Mouse (Mus musculus) heart, embryonic 13.5 days (tissue): ENCODE data around the gene Fbxw7. TPM values are rescaled to one million over a fixed set of nuclear protein-coding genes. Genes with fewer than 3 reads are reported as not detected.

Experiments used
- ATAC-seq: fragments of 200-750 bp; cut with Nextera tagmentation; 2 replicates; pipeline ENCODE4 v1.8.0; 2017; ENCODE audit warnings: moderate TSS enrichment; ENCODE audit not compliant: insufficient number of reproducible peaks, low FRiP score, low TSS enrichment; ENCODE audit errors: extremely low read depth
- H3K27ac ChIP-seq: fragments of 300-500 bp; sonication (generic); replicated peaks from 2 replicates; pipeline ENCODE4 v1.5.1; 2015; ENCODE audit warnings: moderate library complexity, mild to moderate bottlenecking, inconsistent platforms
- H3K27me3 ChIP-seq: fragments of 300-500 bp; sonication (generic); replicated peaks from 2 replicates; pipeline ENCODE4 v1.6.1; 2015; ENCODE audit warnings: mild to moderate bottlenecking, inconsistent platforms
- H3K36me3 ChIP-seq: fragments of 300-500 bp; sonication (generic); 2 replicates; pipeline ENCODE4 v1.6.1; 2015; ENCODE audit warnings: mild to moderate bottlenecking, inconsistent platforms
- H3K4me1 ChIP-seq: fragments of 300-500 bp; sonication (generic); 2 replicates; pipeline ENCODE4 v1.6.1; 2015; ENCODE audit warnings: inconsistent platforms
- H3K4me2 ChIP-seq: fragments of 300-500 bp; sonication (generic); 2 replicates; pipeline ENCODE4 v1.6.1; 2015; ENCODE audit warnings: inconsistent platforms, mild to moderate bottlenecking, moderate library complexity
- H3K4me3 ChIP-seq: fragments of 300-500 bp; sonication (generic); 2 replicates; pipeline ENCODE4 v1.5.1; 2015; ENCODE audit warnings: moderate library complexity, mild to moderate bottlenecking, inconsistent platforms
- H3K9ac ChIP-seq: fragments of 300-500 bp; sonication (generic); 2 replicates; pipeline ENCODE4 v1.6.1; 2015; ENCODE audit warnings: inconsistent platforms, mild to moderate bottlenecking, moderate library complexity
- H3K9me3 ChIP-seq: fragments of 300-500 bp; sonication (generic); 2 replicates; pipeline ENCODE4 v1.6.1; 2016; ENCODE audit warnings: inconsistent platforms
- WGBS: fragments of 180-500 bp; shearing (Covaris S2); methylation state at CpG from one replicate; pipeline ENCODE4 v1.1.7; 2015; ENCODE audit warnings: mixed read lengths; 5-methylcytosine and 5-hydroxymethylcytosine counted together
- polyA plus RNA-seq: library from polyadenylated mRNA; unstranded; fragments of >200 nt; fragmentation: Nextera tagmentation; extraction: Ambion mirVana; gene quantifications from 2 replicates; pipeline ENCODE4 v1.2.1, GENCODE M21; 2015

The Fbxw7 gene
- polyA plus RNA-seq, 1 experiment from 2014 or later: 6.4 TPM

DNA sequence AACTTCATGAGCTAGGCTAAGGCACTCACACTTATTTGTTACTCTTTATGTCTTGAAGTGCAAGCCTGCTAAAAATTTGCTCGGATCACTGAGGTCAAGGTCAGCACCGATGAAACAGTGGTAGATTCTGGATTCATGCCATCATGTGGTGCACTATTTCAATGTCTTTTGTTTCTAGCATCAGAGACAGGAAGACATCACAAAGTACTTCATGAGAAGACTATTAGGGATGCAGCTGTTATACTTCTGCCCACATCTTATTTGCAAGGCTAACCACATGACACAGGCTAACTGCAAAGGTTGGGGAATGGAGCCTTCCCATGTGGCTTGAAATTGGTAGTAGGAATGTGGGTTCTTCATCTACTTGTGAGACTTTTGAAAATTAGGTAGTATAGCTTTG, 8.9 kb upstream of the Fbxw7 start:
- no peak overlapping the region for H3K27ac ChIP-seq
- no peaks in the 10 kb centered on the region for H3K9me3 ChIP-seq
- no peak for ATAC-seq
- no peak overlapping the region for H3K9ac ChIP-seq
- 71% methylated on average over 2 of the region's 2 CpGs for WGBS
- no peak overlapping the region for H3K4me2 ChIP-seq
- no peaks in the 10 kb centered on the region; the same call in 1 of the 2 replicates for H3K27me3 ChIP-seq
- H3K36me3 ChIP-seq: no peaks in the 10 kb centered on the region
- H3K4me1 ChIP-seq: peaks cover 10% of the 10 kb centered on the region
- H3K4me3 ChIP-seq: no peak overlapping the region

GRCm38 (mm10) chr3:84807826-84808225, 7.2 kb upstream of the Fbxw7 start:
- H3K4me2 ChIP-seq: no peak overlapping the region
- no peak for ATAC-seq
- H3K9ac ChIP-seq: no peak overlapping the region
- no peak overlapping the region for H3K4me3 ChIP-seq
- no peaks in the 10 kb centered on the region; the same call in 1 of the 2 replicates for H3K27me3 ChIP-seq
- no peaks in the 10 kb centered on the region for H3K36me3 ChIP-seq
- no peak overlapping the region for H3K27ac ChIP-seq
- H3K4me1 ChIP-seq: peaks cover 12% of the 10 kb centered on the region
- H3K9me3 ChIP-seq: no peaks in the 10 kb centered on the region
- 54% methylated on average over 3 of the region's 3 CpGs for WGBS

- Histone ChIP-seq H3K27ac (no peak overlapping the region), H3K4me1 (peaks cover 20% of the 10 kb centered on the region), H3K9me3 (no peaks in the 10 kb centered on the region), H3K4me2 (no peak overlapping the region), H3K9ac (no peak overlapping the region), H3K27me3 (no peaks in the 10 kb centered on the region; the same call in 1 of the 2 replicates), H3K4me3 (no peak overlapping the region), H3K36me3 (no peaks in the 10 kb centered on the region)
- no peak for ATAC-seq
Measured at GRCm38 (mm10) chr3:84808906-84809305, 6.2 kb upstream of the Fbxw7 start.

GRCm38 (mm10) chr3:84810803-84811202, 4.3 kb upstream of the Fbxw7 start:
- ATAC-seq: no peak
- Histone ChIP-seq H3K27me3 (no peaks in the 10 kb centered on the region), H3K4me3 (no peak overlapping the region), H3K4me2 (no peak overlapping the region), H3K4me1 (peaks cover 14% of the 10 kb centered on the region), H3K9me3 (no peaks in the 10 kb centered on the region), H3K36me3 (no peaks in the 10 kb centered on the region), H3K9ac (no peak overlapping the region), H3K27ac (no peak overlapping the region)

- H3K36me3 ChIP-seq: 0 out of 2 replicates have a peak, but pooled peaks cover 2% of the 10 kb centered on the region
- H3K27ac ChIP-seq: peak overlapping the region; percentile 97
- no peak for ATAC-seq
- H3K4me3 ChIP-seq: peak overlapping the region; percentile 80
- 1% methylated on average over 29 of the region's 29 CpGs for WGBS
- peaks cover 27% of the 10 kb centered on the region for H3K4me1 ChIP-seq
- H3K4me2 ChIP-seq: peak overlapping the region; percentile 94
- H3K9ac ChIP-seq: peak overlapping the region; percentile 90
- H3K9me3 ChIP-seq: no peaks in the 10 kb centered on the region
- H3K27me3 ChIP-seq: no peaks in the 10 kb centered on the region
Measured at GRCm38 (mm10) chr3:84813436-84814156, 1.5 kb upstream of the Fbxw7 start.

- Histone ChIP-seq H3K27ac (peak overlapping the region; percentile 97), H3K4me3 (peak overlapping the region; percentile 80), H3K27me3 (no peaks in the 10 kb centered on the region), H3K36me3 (0 out of 2 replicates have a peak, but pooled peaks cover 4% of the 10 kb centered on the region), H3K4me1 (peaks cover 27% of the 10 kb centered on the region), H3K4me2 (peak overlapping the region; percentile 99), H3K9ac (peak overlapping the region; percentile 94), H3K9me3 (no peaks in the 10 kb centered on the region)
- ATAC-seq: peak; percentile 95
- WGBS: under 1% methylated on average over 55 of the region's 60 CpGs
Measured at GRCm38 (mm10) chr3:84814157-84814761, 809 bp upstream of the Fbxw7 start.

GRCm38 (mm10) chr3:84815461-84815860, 393 bp downstream of the Fbxw7 start:
- Histone ChIP-seq H3K27me3 (no peaks in the 10 kb centered on the region), H3K4me3 (peak overlapping the region; percentile 80), H3K4me2 (peak overlapping the region; percentile 99), H3K27ac (peak overlapping the region; percentile 97), H3K4me1 (peaks cover 27% of the 10 kb centered on the region), H3K9ac (peak overlapping the region; percentile 94), H3K9me3 (no peaks in the 10 kb centered on the region), H3K36me3 (0 out of 2 replicates have a peak, but pooled peaks cover 7% of the 10 kb centered on the region)
- no peak for ATAC-seq
- under 1% methylated on average over 29 of the region's 29 CpGs for WGBS

DNA sequence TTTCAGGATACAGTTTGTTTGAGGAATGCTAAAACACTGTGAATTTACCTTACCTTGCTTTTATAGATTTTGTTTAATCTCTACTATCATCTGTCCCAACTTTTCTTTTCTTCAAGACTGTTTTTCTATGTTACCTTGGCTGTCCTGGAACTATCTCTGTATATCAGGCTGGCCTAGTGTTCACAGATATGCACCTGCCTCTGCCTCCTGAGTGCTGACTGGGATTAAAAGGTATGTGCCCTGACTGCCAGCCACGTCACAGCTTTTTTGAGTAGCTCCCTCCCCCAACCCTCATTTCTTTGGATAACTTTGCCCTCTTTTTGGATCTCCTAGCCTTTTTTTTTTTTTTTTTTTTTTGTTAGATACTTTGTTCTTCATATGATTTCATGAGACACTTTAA, 1.9 kb downstream of the Fbxw7 start:
- Histone ChIP-seq H3K9me3 (no peaks in the 10 kb centered on the region), H3K4me1 (peaks cover 27% of the 10 kb centered on the region), H3K9ac (no peak overlapping the region), H3K4me2 (no peak overlapping the region; the same call in 1 of the 2 replicates), H3K36me3 (0 out of 2 replicates have a peak, but pooled peaks cover 7% of the 10 kb centered on the region), H3K27ac (no peak overlapping the region), H3K4me3 (no peak overlapping the region), H3K27me3 (no peaks in the 10 kb centered on the region)
- 70% methylated on average over 1 of the region's 1 CpGs for WGBS
- ATAC-seq: no peak

GRCm38 (mm10) chr3:84820654-84821201, 5.7 kb downstream of the Fbxw7 start:
- H3K9ac ChIP-seq: no peak overlapping the region

GRCm38 (mm10) chr3:84825990-84826389, 10.9 kb downstream of the Fbxw7 start:
- ATAC-seq: no peak

More at GRCm38 (mm10) chr3:84820654-84821201, 5.7 kb downstream of the Fbxw7 start:
- Histone ChIP-seq H3K4me1 (peaks cover 15% of the 10 kb centered on the region), H3K4me2 (no peak overlapping the region), H3K27ac (no peak overlapping the region), H3K36me3 (0 out of 2 replicates have a peak, but pooled peaks cover 7% of the 10 kb centered on the region), H3K4me3 (no peak overlapping the region), H3K27me3 (no peaks in the 10 kb centered on the region), H3K9me3 (no peaks in the 10 kb centered on the region)
- ATAC-seq: no peak
- WGBS: 77% methylated on average over 2 of the region's 2 CpGs

DNA sequence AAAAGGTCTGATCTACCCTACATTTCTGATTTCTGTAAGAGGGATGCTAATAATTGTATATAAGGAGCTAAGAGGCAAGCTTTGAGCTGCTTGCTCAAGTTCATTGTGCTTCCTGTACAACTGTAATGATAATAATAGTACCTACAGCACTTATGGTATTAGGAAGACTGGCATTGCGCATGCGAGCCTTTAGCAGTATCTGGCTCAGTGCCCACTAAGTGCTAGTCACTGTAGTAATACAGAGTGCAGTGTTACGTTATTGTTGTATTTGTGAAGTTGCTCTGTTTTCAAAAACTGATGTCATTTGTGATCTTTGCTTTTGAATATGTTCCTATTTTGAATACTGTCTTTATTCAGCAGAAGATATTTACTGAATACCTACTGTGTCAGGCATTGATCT, 11.3 kb downstream of the Fbxw7 start:
- no peak overlapping the region for H3K27ac ChIP-seq
- no peak overlapping the region for H3K4me3 ChIP-seq
- ATAC-seq: no peak
- no peaks in the 10 kb centered on the region for H3K9me3 ChIP-seq
- H3K36me3 ChIP-seq: no peaks in the 10 kb centered on the region
- 37% methylated on average over 3 of the region's 3 CpGs for WGBS
- no peak overlapping the region for H3K9ac ChIP-seq
- peaks cover 20% of the 10 kb centered on the region for H3K4me1 ChIP-seq
- no peaks in the 10 kb centered on the region for H3K27me3 ChIP-seq
- peak overlapping the region; percentile 30 for H3K4me2 ChIP-seq

More at GRCm38 (mm10) chr3:84825990-84826389, 10.9 kb downstream of the Fbxw7 start:
- H3K4me1 ChIP-seq: peaks cover 20% of the 10 kb centered on the region
- H3K36me3 ChIP-seq: no peaks in the 10 kb centered on the region
- no peaks in the 10 kb centered on the region for H3K9me3 ChIP-seq
- H3K4me3 ChIP-seq: no peak overlapping the region
- H3K27ac ChIP-seq: no peak overlapping the region
- no peak overlapping the region for H3K9ac ChIP-seq
- H3K27me3 ChIP-seq: no peaks in the 10 kb centered on the region
- WGBS: 26% methylated on average over 5 of the region's 5 CpGs
- H3K4me2 ChIP-seq: peak overlapping the region; percentile 30
